Mouse (Mus musculus) induced T-regulatory cell, adult 2 months (primary cell): ENCODE measurements around the gene Nfix.
A peak's percentile ranks its signal among the peaks of the same experiment; 100 is the strongest.

ENCODE experiments used
- DNase-seq: peaks from one replicate; pipeline ENCODE4 v3.0.0-alpha.2; 2012; ENCODE audit warnings: low read depth

The Nfix gene

DNA sequence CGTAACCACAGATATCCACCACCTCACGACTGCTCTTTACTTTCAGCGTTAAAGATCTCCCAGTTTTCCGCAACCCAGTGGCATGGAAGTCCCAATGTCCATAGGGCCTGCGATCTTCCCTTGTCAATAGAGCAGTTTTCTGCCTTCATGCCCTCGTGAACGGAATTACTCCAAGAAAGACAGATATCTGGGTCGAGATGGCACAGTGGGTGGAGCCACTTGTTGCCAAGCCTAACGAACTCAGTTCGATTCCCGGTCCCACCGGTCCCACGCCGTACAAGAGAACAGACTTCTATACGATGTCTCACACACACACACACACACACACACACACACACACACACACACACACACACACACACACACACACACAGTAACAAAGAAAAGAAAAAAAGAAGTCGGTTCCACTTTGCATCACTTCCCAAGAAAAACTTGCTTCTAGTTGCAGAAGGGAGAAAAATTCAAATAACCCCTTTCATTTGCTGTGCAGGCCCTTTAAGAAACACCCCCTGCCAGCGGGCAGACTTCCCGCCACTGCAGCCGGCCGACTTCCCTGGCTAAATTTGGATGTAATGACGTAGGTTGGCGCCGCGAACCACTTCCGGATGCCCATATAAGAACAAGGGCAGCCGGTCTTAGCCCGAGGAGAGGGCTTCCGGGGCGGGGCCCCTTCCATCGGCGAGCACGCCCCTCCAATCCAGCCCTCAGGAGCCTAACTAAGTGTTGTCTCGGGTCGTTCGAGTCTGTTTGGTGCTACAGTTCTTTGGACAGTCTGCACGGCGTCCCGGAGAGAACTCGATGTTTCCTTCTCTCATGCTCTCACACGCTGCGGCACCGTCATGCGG lies 136.4 kb downstream of the Nfix start:
- peak; percentile 97 for DNase-seq

- DNase-seq = peak; percentile 97
Observed at GRCm38 (mm10) chr8:84662581-84663065, 137.5 kb downstream of the Nfix start, which contains the start of gene Ier2. Gene Ier2, minus strand, starts transcription at chr8:84662852.

GRCm38 (mm10) chr8:84661961-84662571 lies 138.1 kb downstream of the Nfix start:
- DNase-seq = peak; percentile 75

GRCm38 (mm10) chr8:84661458-84661871 lies 138.7 kb downstream of the Nfix start:
- peak; percentile 90 for DNase-seq

- DNase-seq = peak; percentile 77
Observed at GRCm38 (mm10) chr8:84660819-84661457, 139.2 kb downstream of the Nfix start.

- DNase-seq = peak; percentile 93
Observed at GRCm38 (mm10) chr8:84659936-84660818, 140.0 kb downstream of the Nfix start.

GRCm38 (mm10) chr8:84658951-84659350 lies 141.2 kb downstream of the Nfix start:
- peak; percentile 58 for DNase-seq

DNA sequence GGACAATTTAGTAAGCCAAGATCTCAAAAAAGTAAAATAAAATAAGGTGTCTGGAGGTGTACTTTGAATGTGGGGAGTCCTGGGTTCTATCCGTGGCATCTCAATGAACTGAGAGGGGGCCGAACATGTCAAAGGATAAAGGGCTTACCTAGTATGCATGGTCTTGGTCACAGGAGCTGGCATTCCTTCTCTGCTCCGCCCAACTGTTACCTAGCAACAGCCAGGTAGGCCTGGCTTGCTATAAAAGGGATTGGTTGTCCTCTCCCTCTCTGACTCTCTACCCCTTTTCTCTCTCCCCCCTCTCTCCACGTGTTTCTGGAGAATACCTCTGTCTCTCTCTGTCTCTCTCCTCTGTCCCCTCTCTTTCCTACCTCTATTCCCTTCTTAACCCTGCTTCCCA lies 142.5 kb downstream of the Nfix start:
- peak; percentile 35 for DNase-seq

GRCm38 (mm10) chr8:84657203-84657602 lies 142.9 kb downstream of the Nfix start:
- DNase-seq = no peak

GRCm38 (mm10) chr8:84656641-84657126 lies 143.5 kb downstream of the Nfix start:
- DNase-seq = peak; percentile 88

- peak; percentile 32 for DNase-seq
Observed at GRCm38 (mm10) chr8:84656191-84656525, 144.0 kb downstream of the Nfix start.

DNA sequence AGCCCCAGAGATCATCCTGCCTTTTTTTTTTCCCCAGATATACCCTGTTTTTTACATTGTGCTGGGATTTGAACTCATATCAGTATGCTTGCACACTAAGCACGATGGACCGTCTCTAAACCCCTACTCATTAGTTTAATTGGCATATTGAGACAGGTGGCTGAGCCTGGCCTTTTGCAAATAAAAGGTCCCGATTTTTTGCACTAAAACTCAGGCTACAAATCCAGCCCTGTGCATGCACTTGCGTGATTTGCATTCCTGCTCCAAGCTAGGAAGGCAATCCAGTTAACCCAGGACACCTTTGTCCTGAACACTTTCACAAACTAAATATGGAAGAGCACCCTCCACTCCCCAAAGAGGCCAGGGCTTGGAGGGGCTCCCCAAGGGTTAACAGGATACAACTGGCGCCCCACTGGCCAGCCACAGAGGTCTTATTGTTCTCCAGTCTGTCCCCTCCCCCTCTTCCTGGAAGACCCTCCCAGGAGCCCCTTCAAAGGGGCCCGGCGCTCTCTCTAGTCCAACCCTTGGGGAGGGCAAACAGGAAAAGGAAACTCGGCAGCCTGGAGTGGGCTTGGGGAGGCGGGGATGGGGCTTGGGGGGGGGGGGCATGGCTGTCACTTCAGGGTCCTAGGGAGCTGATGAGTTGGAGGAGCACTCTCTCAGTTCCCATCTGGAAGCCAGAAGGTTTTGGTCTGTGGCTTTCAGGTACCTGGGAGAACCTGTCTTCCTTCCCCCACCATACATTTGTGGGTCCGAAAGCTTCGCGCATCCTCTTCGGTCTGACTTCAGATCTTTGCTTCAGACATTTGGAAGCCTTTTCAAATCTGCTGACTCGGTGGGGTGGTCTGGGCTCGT lies 144.6 kb downstream of the Nfix start:
- DNase-seq = peak; percentile 28

GRCm38 (mm10) chr8:84654597-84654996 lies 145.5 kb downstream of the Nfix start:
- peak; percentile 61 for DNase-seq

DNA sequence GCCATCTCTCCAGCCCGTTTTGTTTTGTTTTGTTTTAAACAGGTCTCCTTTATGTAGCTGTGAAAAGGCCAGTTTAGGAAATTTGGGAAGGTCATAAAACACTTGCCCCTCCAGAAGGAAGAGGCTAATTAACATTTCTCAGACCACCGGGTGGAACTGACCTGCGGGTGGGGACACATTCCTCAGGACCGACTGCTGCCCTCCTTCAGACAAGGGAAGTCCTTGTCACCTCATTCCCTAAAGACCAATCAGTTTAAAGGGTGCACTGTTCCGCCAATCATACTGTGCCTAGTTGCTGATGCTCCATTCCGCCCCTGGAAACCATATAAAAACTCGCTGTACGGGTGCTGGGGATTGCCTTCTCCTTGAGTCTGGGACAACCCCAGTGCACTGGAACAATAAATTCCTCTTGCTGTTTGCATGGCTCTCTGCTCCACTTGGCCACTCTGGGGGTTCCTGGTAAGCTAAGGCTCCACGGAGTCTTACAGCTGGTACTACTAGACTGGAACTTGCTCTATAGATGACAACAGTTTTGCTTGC lies 147.0 kb downstream of the Nfix start:
- no peak for DNase-seq

- no peak for DNase-seq
Observed at GRCm38 (mm10) chr8:84650213-84650612, 149.9 kb downstream of the Nfix start.
